Mouse (Mus musculus): ENCODE data around the gene Nbea.

Nbea gene

GRCm38 (mm10) chr3:55819598-55819997, 363.9 kb downstream of the Nbea start:
- no peak for DNase-seq

GRCm38 (mm10) chr3:55818082-55818481, 365.4 kb downstream of the Nbea start:
- no peak for DNase-seq

GRCm38 (mm10) chr3:55816638-55817375, 366.7 kb downstream of the Nbea start:
- peak; percentile 21 for DNase-seq

- DNase-seq = no peak
These were observed 367.4 kb downstream of the Nbea start for GRCm38 (mm10) chr3:55816096-55816495.

- no peak for DNase-seq
These were observed 368.4 kb downstream of the Nbea start for GRCm38 (mm10) chr3:55814993-55815625.

GRCm38 (mm10) chr3:55794768-55795167, 388.7 kb downstream of the Nbea start:
- no peak for DNase-seq

- peak; percentile 71 for DNase-seq
These were observed 389.5 kb downstream of the Nbea start for GRCm38 (mm10) chr3:55793842-55794575.

- no peak for DNase-seq
These were observed 391.2 kb downstream of the Nbea start for GRCm38 (mm10) chr3:55792251-55792650.

GRCm38 (mm10) chr3:55790609-55791008, 392.9 kb downstream of the Nbea start:
- DNase-seq = no peak

GRCm38 (mm10) chr3:55789856-55790255, 393.6 kb downstream of the Nbea start:
- DNase-seq = no peak

- DNase-seq = no peak
These were observed 394.8 kb downstream of the Nbea start for GRCm38 (mm10) chr3:55788621-55789201.

- no peak for DNase-seq
These were observed 395.3 kb downstream of the Nbea start for GRCm38 (mm10) chr3:55788214-55788586.

- DNase-seq = peak; percentile 19
These were observed 395.9 kb downstream of the Nbea start for GRCm38 (mm10) chr3:55787487-55788213.

GRCm38 (mm10) chr3:55786835-55787486, 396.5 kb downstream of the Nbea start:
- no peak for DNase-seq

- no peak for DNase-seq
These were observed 397.3 kb downstream of the Nbea start for GRCm38 (mm10) chr3:55785981-55786725.

GRCm38 (mm10) chr3:55785266-55785980, 398.1 kb downstream of the Nbea start:
- DNase-seq = no peak

- no peak for DNase-seq
These were observed 399.4 kb downstream of the Nbea start for GRCm38 (mm10) chr3:55784101-55784500.

- no peak for DNase-seq
These were observed 400.1 kb downstream of the Nbea start for GRCm38 (mm10) chr3:55783171-55784081.

GRCm38 (mm10) chr3:55782771-55783170, 400.7 kb downstream of the Nbea start:
- no peak for DNase-seq

All from lung, postnatal 36 days (tissue).